Mouse (Mus musculus): Measurements from ENCODE around the gene Nelfa. TPM values are rescaled to one million over a fixed set of nuclear protein-coding genes. Genes with fewer than 3 reads are reported as not detected.
"Not testable (repeated sequence)": the region's sequence is repeated elsewhere in the genome, so short reads cannot be mapped to it uniquely, and the experiment has no call there.

Gene Nelfa
- polyA plus RNA-seq, 1 experiment from 2014 or later = 93.8 TPM

DNA sequence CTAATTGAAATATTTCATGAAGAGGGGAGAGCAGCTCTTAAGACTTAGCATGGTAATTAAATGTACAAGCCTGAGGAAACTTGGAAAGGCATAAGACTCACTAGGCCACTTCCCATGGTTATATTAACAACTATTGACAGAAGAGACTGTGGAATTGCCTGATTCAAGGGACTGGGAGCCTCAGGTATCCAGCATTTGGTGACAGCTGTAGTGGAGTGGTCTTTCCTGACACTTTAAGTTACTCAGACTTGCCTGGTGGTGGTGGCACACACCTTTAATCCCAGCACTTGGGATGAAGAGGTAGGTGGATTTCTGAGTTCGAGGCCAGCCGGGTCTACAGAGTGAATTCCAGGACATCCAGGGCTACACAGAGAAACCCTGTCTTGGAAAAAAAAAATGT, 1.0 kb upstream of the Nelfa start:
- no peak for DNase-seq (ENCODE audit: low spot score)
- Histone ChIP-seq H3K9me3 (replicated peaks) (peaks cover 9% of the 10 kb centered on the region; the same call in 1 of the 2 replicates), H3K27ac (no peak overlapping the region; the same call in 1 of the 2 replicates), H3K4me1 (peaks cover 19% of the 10 kb centered on the region), H3K36me3 (peaks cover 45% of the 10 kb centered on the region), H3K27me3 (ENCODE audit: low read depth, poor library complexity, severe bottlenecking) (no peaks in the 10 kb centered on the region), H3K4me3 (peak overlapping the region; percentile 93)
- WGBS = 97% methylated on average over 2 of the region's 2 CpGs

DNA sequence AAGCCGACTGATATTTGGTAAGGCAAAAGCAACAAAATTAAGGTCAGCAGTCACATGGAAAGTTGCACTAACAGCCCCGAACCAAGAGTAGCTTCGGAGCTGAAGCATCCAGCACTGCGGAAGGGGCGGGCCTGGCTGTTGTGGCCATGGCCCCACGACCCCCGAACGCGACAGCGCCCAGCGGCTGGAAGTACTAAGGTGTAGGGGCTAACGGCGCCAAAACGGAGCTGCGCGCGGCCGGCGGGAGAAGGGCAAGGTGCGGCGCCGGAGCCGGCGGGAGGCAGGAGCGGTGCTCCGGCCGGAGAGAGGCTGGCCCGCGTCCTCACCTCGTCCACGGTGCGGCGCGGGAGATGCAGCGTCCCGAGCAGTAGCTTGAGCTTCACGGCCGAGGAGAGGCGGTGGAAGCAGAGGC, 507 bp downstream of the Nelfa start:
- Histone ChIP-seq H3K4me3 (peak overlapping the region; percentile 93), H3K36me3 (peaks cover 52% of the 10 kb centered on the region), H3K27ac (peak overlapping the region; percentile 97), H3K9me3 (replicated peaks) (no peaks in the 10 kb centered on the region), H3K4me1 (peaks cover 19% of the 10 kb centered on the region), H3K27me3 (ENCODE audit: low read depth, poor library complexity, severe bottlenecking) (no peaks in the 10 kb centered on the region)
- DNase-seq (ENCODE audit: low spot score) = no peak
- under 1% methylated on average over 39 of the region's 39 CpGs for WGBS

DNA sequence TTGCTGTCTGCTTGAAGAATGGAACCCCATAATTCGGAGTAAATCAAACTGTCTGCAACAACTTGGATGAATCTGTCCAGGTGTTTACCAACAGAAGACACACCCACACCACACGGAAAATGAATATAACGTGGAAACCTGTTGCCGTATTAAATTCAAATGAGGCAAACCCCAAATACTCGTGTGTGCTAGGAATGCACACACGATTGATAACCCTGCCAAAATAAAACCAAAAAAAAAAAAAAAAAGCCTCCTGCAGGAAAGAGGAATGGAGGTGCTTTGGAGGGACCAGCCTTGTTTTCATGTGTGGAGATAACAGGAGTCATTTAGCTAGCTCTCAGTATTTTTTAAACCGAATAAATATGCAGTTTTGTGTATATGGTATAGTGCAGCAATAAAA, 1.3 kb downstream of the Nelfa start:
- no peaks in the 10 kb centered on the region for H3K9me3 ChIP-seq (replicated peaks)
- H3K4me3 ChIP-seq = peak overlapping the region; percentile 93
- H3K4me1 ChIP-seq = peaks cover 19% of the 10 kb centered on the region
- WGBS = 83% methylated on average over 7 of the region's 7 CpGs
- H3K27me3 ChIP-seq (ENCODE audit: low read depth, poor library complexity, severe bottlenecking) = no peaks in the 10 kb centered on the region
- no peak for DNase-seq (ENCODE audit: low spot score)
- peaks cover 52% of the 10 kb centered on the region for H3K36me3 ChIP-seq
- H3K27ac ChIP-seq = no peak overlapping the region

DNA sequence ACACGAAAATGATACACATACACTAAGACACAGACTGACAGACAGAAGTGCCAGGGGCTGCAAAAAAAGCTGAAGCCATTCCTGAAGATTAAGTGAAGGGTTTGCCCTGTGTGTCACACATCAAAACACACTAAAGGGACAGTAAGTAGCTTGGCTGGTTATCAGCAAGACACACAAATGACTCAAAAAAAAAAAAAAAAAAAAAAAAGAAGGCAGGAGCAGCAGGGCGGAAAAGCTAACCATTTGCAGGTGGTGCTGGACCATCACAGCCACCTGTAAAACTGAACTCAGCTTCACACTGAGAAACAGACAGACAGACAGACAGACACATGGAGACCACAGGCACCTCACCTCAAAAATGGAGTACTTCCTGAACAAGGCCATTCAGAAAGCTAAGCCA, 2.1 kb downstream of the Nelfa start:
- H3K27me3 ChIP-seq (ENCODE audit: low read depth, poor library complexity, severe bottlenecking) = no peaks in the 10 kb centered on the region
- no peaks in the 10 kb centered on the region for H3K9me3 ChIP-seq (replicated peaks)
- H3K4me3 ChIP-seq = no peak overlapping the region
- 88% methylated on average over 2 of the region's 2 CpGs for WGBS
- peaks cover 19% of the 10 kb centered on the region for H3K4me1 ChIP-seq
- DNase-seq (ENCODE audit: low spot score) = no peak
- no peak overlapping the region for H3K27ac ChIP-seq
- peaks cover 52% of the 10 kb centered on the region for H3K36me3 ChIP-seq

DNA sequence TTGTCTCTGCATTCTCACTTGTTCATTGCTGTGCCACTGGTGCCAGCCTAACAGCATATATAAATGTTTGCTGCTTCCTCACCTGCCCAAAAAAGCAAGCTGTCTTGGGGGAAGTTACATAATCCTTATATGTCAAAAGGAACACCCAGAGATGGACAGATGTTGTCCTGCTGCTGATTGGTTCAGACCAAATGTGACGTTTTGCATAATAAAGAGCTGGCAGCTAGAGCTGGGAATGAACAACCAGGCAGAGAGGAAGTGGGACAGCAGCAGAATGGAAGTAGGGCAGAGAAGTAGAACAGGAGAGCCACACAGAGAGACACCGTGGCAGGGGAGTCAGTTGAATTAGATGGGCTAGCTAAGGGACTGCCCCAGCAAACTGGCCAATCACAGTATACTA, 3.8 kb downstream of the Nelfa start:
- Histone ChIP-seq H3K4me1 (peaks cover 19% of the 10 kb centered on the region), H3K27me3 (ENCODE audit: low read depth, poor library complexity, severe bottlenecking) (no peaks in the 10 kb centered on the region), H3K4me3 (no peak overlapping the region), H3K27ac (no peak overlapping the region), H3K9me3 (replicated peaks) (no peaks in the 10 kb centered on the region), H3K36me3 (peaks cover 52% of the 10 kb centered on the region)
- DNase-seq (ENCODE audit: low spot score) = no peak
- 81% methylated on average over 2 of the region's 2 CpGs for WGBS

DNA sequence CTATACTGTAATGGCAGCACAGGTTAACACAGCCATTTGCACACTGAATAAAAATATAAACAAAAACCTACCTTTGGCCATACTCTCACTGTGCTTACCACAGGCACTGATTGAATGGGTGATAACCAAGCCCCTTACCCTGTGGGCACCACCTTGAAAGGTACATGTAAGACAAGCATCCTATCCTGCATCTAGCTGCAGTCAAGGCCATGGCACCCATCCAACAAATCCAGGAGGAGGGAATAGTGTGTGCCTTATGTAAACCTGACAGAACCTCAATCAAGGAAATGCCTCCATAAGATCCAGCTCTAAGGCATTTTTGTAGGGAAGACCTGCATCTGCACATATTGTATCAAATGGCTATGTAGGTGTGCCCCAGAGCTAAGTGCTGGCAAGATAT, 10.0 kb downstream of the Nelfa start:
- no peaks in the 10 kb centered on the region for H3K4me1 ChIP-seq
- no peaks in the 10 kb centered on the region for H3K27me3 ChIP-seq (ENCODE audit: low read depth, poor library complexity, severe bottlenecking)
- H3K27ac ChIP-seq = no peak overlapping the region
- peaks cover 77% of the 10 kb centered on the region for H3K36me3 ChIP-seq
- no peak overlapping the region for H3K4me3 ChIP-seq
- H3K9me3 ChIP-seq (replicated peaks) = no peaks in the 10 kb centered on the region
- DNase-seq (ENCODE audit: low spot score) = no peak

DNA sequence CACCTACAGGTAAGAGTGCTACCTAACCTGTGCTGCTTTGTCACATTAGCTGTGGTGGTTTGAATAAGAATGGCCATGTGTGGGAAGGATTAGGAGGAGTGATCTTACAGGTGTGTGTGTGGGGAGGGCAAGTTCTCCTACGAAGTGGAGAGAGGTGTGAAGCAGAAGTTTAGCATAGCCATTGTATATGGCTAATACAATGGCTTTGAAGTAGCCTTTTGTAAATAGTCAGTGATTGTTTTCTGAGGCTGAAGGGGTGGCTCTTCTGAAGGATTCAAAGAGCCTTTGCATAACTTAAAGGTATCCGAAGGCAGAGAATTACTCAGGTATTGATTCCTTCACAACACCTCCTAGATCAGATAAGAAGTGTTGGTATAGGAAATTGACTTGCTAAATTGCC, 13.6 kb downstream of the Nelfa start:
- H3K27ac ChIP-seq = no peak overlapping the region
- H3K4me1 ChIP-seq = no peaks in the 10 kb centered on the region
- 46% methylated on average over 2 of the region's 2 CpGs for WGBS
- no peak overlapping the region for H3K4me3 ChIP-seq
- H3K36me3 ChIP-seq = peaks cover 78% of the 10 kb centered on the region
- no peaks in the 10 kb centered on the region for H3K9me3 ChIP-seq (replicated peaks)
- no peak for DNase-seq (ENCODE audit: low spot score)
- no peaks in the 10 kb centered on the region for H3K27me3 ChIP-seq (ENCODE audit: low read depth, poor library complexity, severe bottlenecking)

DNA sequence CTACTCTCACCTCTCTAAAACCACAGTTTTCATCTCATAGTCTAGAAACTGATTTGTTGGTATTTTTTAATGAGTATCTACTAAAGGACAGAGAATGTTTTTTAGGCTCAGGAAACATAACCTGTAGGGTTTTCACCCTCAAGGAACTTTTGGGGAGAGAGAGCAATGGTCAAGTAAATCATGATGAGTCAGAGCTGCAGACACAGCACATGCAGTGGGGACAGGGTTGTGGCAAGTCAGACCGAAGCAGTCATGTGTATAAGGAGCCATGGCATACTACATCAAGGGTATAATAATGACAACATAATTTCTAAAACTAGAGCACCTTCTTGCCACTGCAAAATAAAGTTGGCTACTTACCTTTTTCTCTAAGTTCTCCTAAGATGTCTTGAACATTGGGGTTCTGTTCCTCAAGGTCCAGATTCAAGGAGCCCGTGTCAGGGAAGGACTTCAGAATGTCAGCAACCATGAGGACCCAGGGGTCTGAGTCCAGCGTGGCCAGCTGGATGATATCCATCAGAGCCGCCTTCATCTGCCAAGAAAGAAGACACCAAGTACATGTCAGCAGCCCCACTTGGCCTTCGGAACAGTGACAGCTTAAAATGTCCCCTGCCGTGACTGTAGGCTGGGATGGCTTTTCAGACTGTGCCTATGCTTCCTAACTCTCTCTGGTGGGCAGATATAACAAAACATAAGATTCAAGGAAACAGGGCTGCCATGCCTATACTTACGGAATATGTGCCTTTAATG, 14.6 kb downstream of the Nelfa start:
- Histone ChIP-seq H3K27ac (no peak overlapping the region), H3K4me1 (no peaks in the 10 kb centered on the region), H3K4me3 (no peak overlapping the region), H3K36me3 (peaks cover 78% of the 10 kb centered on the region), H3K27me3 (ENCODE audit: low read depth, poor library complexity, severe bottlenecking) (no peaks in the 10 kb centered on the region), H3K9me3 (replicated peaks) (no peaks in the 10 kb centered on the region)
- no peak for DNase-seq (ENCODE audit: low spot score)
- WGBS = 91% methylated on average over 7 of the region's 7 CpGs

DNA sequence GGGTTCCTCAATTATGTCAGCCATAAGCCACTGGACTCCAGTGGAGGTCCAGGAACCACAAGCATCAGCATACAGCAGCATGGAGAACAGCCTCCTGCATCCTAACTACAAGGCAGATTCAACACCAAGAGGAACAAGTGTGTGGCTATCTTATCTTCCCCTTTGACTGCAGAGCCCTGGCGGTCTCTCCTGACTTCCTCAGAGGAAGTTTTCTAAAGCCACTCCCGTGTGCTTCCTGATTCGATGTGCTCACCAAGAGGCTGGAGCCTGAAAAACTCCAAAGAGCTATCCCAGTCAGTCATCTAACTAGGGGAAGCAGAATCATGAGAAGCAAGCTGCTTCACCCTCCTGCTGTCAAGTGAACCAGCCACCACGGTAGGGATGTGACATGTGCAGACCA, 15.3 kb downstream of the Nelfa start:
- WGBS = 82% methylated on average over 4 of the region's 4 CpGs
- no peaks in the 10 kb centered on the region for H3K4me1 ChIP-seq
- peaks cover 78% of the 10 kb centered on the region for H3K36me3 ChIP-seq
- no peaks in the 10 kb centered on the region for H3K27me3 ChIP-seq (ENCODE audit: low read depth, poor library complexity, severe bottlenecking)
- H3K9me3 ChIP-seq (replicated peaks) = no peaks in the 10 kb centered on the region
- no peak for DNase-seq (ENCODE audit: low spot score)
- H3K4me3 ChIP-seq = no peak overlapping the region
- no peak overlapping the region for H3K27ac ChIP-seq

DNA sequence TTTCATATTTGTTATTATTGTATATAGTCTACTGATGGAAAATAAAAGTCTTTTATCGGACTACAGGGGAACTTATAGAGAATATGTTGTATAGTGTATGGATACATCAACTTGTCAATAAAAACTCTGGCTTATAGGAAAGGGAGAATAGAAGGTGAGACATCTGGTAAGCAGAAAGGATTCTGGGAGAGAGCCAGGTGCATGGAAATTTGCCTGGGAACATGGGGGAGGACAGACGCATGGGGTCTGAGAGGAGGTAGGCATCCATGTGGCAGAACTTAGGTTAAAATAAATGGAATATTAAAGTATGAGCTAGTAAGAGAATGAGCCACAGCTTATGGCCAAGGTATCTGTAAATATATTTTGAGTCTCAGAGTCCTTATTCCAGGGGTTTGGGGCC, 16.2 kb downstream of the Nelfa start:
- no peak overlapping the region for H3K27ac ChIP-seq
- H3K27me3 ChIP-seq (ENCODE audit: low read depth, poor library complexity, severe bottlenecking) = no peaks in the 10 kb centered on the region
- H3K4me3 ChIP-seq = no peak overlapping the region
- 93% methylated on average over 2 of the region's 2 CpGs for WGBS
- H3K36me3 ChIP-seq = peaks cover 80% of the 10 kb centered on the region
- no peak for DNase-seq (ENCODE audit: low spot score)
- no peaks in the 10 kb centered on the region for H3K4me1 ChIP-seq
- H3K9me3 ChIP-seq (replicated peaks) = no peaks in the 10 kb centered on the region

DNA sequence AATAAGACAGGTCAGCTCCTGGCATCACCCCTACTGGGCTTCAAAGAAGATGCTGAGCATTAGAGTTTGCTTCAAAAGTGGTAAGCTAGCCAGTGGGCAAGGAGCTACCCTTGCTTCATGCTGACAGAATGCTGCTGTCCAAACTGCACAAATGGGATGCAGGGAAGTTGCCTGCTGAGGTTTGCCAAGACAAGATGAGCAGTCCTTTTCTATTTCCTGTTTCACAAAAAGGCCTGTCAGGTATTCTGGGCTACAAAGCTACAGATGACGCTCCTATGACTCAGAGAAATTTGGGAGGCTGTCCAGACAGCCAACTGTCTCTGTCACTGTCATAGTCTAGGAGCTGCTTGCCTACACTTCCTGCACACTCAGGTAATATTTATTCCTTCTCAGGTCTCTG, 16.7 kb downstream of the Nelfa start:
- WGBS = 89% methylated on average over 1 of the region's 1 CpGs
- Histone ChIP-seq H3K4me3 (no peak overlapping the region), H3K4me1 (no peaks in the 10 kb centered on the region), H3K9me3 (replicated peaks) (no peaks in the 10 kb centered on the region), H3K27ac (no peak overlapping the region), H3K36me3 (peaks cover 84% of the 10 kb centered on the region), H3K27me3 (ENCODE audit: low read depth, poor library complexity, severe bottlenecking) (no peaks in the 10 kb centered on the region)
- no peak for DNase-seq (ENCODE audit: low spot score)

DNA sequence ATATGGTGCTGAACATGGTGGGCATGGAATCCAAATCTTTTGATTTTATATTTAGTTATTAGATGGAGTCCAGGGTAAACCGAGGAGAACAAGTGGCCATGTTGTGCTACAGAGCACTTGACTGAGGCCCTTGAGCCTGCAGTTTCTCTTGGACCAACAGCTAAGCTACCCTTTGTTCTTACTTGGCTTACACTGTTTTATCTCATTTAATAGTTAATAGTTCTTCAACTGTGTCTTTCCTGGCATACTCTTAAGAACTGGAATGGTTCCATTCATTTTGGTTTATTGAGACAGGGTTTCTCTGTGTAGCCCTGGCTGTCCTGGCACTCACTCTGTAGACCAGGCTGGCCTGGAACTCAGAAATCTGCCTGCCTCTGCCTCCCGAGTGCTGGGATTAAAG, 19.6 kb downstream of the Nelfa start:
- not testable (repeated sequence) for H3K4me3 ChIP-seq; H3K9me3 ChIP-seq (replicated peaks); DNase-seq (ENCODE audit: low spot score); H3K4me1 ChIP-seq; H3K27ac ChIP-seq; H3K27me3 ChIP-seq (ENCODE audit: low read depth, poor library complexity, severe bottlenecking)
- H3K36me3 ChIP-seq = peaks cover 91% of the 10 kb centered on the region
- 92% methylated on average over 2 of the region's 2 CpGs for WGBS

DNA sequence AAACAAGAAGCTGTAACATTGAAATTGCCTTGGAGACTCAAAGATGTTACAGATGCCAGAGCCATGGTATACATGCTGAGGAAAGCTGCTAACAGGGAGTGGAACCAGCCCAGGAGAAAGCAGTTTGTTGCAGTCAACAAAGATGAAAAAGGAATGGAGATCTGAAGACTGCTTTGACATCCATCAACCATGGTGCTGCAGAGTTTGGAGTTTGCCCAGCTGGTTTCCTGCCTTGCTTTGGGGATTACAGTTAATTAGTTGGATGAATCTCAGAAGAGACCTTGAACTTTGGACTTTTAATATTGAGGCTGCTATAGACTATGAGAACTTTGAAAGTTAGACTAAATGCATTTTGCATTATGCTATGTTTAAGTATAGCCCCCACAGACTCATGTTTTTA, 21.2 kb downstream of the Nelfa start:
- not testable (repeated sequence) for H3K27ac ChIP-seq; H3K4me3 ChIP-seq; H3K27me3 ChIP-seq (ENCODE audit: low read depth, poor library complexity, severe bottlenecking); H3K4me1 ChIP-seq; DNase-seq (ENCODE audit: low spot score); H3K9me3 ChIP-seq (replicated peaks)
- peaks cover 75% of the 10 kb centered on the region for H3K36me3 ChIP-seq

DNA sequence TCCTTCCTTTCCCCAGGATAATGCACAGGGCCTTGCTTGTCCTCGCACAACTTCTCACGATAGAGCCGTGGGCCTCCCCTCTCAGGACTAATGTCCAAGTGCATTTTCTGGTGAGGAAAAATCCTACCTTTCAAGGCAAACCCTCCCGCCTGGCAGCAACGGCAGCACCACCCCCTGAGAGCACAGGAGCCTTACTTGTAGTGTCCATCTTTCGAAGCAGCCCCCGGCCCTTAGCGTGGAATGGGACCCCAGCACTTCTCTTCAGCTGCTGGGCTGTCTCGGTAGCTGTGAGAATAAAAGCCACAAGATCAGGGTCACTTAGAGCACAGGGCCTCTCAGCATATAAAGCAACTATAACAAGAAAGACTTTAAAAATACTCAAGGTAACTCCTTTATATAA, 33.0 kb downstream of the Nelfa start:
- WGBS = 93% methylated on average over 9 of the region's 9 CpGs
- H3K4me1 ChIP-seq = no peaks in the 10 kb centered on the region
- H3K4me3 ChIP-seq = no peak overlapping the region
- H3K27ac ChIP-seq = no peak overlapping the region
- no peaks in the 10 kb centered on the region for H3K9me3 ChIP-seq (replicated peaks)
- H3K36me3 ChIP-seq = peaks cover 56% of the 10 kb centered on the region
- no peaks in the 10 kb centered on the region for H3K27me3 ChIP-seq (ENCODE audit: low read depth, poor library complexity, severe bottlenecking)
- peak; percentile 18 for DNase-seq (ENCODE audit: low spot score)
